Mouse (Mus musculus): ENCODE measurements around the gene Ppdpf.

- TF ChIP-seq CTCF (IDR thresholded peaks at IDR 0.05; ENCODE audit: borderline replicate concordance, insufficient read depth, low read length): no peak
- TF ChIP-seq POLR2A (IDR thresholded peaks at IDR 0.05; ENCODE audit: low read depth, low read length): no peak
Measured at GRCm38 (mm10) chr2:181157716-181158302, 29.2 kb upstream of the Ppdpf start.

Measured in embryonic fibroblast, embryonic 13.5 days (primary cell).